Mouse (Mus musculus): ENCODE data around the gene Rcc1.

Rcc1 gene

GRCm38 (mm10) chr4:132288840-132289239 is 64.6 kb downstream of the Rcc1 start:
- DNase-seq (ENCODE audit: low read depth, low spot score) = peak; percentile 55
